Comparison of ENCODE assay signal across 24 mouse cellular contexts in genomic region chr17:47327559-47327958, GRCm38 (mm10). TPM values are rescaled to one million over a fixed set of nuclear protein-coding genes. Genes with fewer than 3 reads are reported as not detected.
"Had no signal": no experiment of that assay in that cellular context is flagged by ENCODE, and none has a peak within 500 bp of the region (broad histone marks: within the 10 kb centered on the region; RNA-seq: fewer than 3 reads in every experiment).

No protein-coding gene starts in this region.

- H3K4me1 ChIP-seq: hindbrain, embryonic 10.5 days; hindbrain, embryonic 12.5 days; intestine, embryonic 15.5 days; limb, embryonic 13.5 days; liver, embryonic 12.5 days had no signal

- DNase-seq: gastrocnemius, adult 2 months; gastrocnemius, postnatal 10 days; gastrocnemius, postnatal 25 days; heart, adult 2 months; heart, postnatal 10 days; heart, postnatal 4 days; kidney, adult 18-20 months; kidney, adult 8-10 months; kidney, postnatal 10 days; kidney, postnatal 25 days; kidney, postnatal 4 days; left cerebral cortex, postnatal 4 days had no signal

- H3K9ac ChIP-seq: heart, embryonic 12.5 days; hindbrain, embryonic 12.5 days; hindbrain, embryonic 14.5 days; intestine, embryonic 15.5 days; limb, embryonic 13.5 days; limb, embryonic 15.5 days; liver, embryonic 12.5 days; liver, embryonic 14.5 days had no signal

- H3K9me3 ChIP-seq: heart, embryonic 12.5 days; hindbrain, embryonic 10.5 days; hindbrain, embryonic 12.5 days; intestine, embryonic 15.5 days; limb, embryonic 13.5 days; limb, embryonic 15.5 days; liver, embryonic 12.5 days had no signal

- H3K27ac ChIP-seq: gastrocnemius, adult 2 months; heart, adult 2 months; hindbrain, embryonic 10.5 days; hindbrain, embryonic 12.5 days; hindbrain, embryonic 14.5 days; intestine, embryonic 15.5 days; layer of hippocampus, adult 2 months; left cerebral cortex, adult 2 months; limb, embryonic 13.5 days; limb, embryonic 15.5 days; liver, embryonic 12.5 days; liver, embryonic 14.5 days had no signal

- H3K27me3 ChIP-seq: heart, embryonic 12.5 days; hindbrain, embryonic 12.5 days; intestine, embryonic 15.5 days; limb, embryonic 13.5 days; limb, embryonic 15.5 days; liver, embryonic 12.5 days had no signal

- H3K4me3 ChIP-seq: gastrocnemius, adult 2 months; heart, adult 2 months; heart, embryonic 12.5 days; hindbrain, embryonic 10.5 days; hindbrain, embryonic 12.5 days; intestine, embryonic 15.5 days; layer of hippocampus, adult 2 months; left cerebral cortex, adult 2 months; limb, embryonic 13.5 days; limb, embryonic 15.5 days; liver, embryonic 12.5 days had no signal

RNA-seq across cellular contexts. Expression of gene Guca1b, which starts 57.6 kb away (rescaled TPM):
- total RNA-seq: liver, adult 2 months had no signal
